Mouse (Mus musculus) MEL (cell line): ENCODE measurements around the gene Gm1527.

Experiments
- CTCF ChIP-seq, 3 experiments: IDR thresholded peaks in 2 of 3; conservative IDR thresholded peaks in 1 of 3; 2 replicates each; pipeline ENCODE4 v1.5.1; 2011 to 2012; ENCODE audit warnings: low read length in 3 of 3, low read depth in 2 of 3, mild to moderate bottlenecking in 2 of 3, improper control_type of control experiment in 1 of 3, inconsistent platforms in 1 of 3, mixed read lengths in 1 of 3, moderate library complexity in 1 of 3; ENCODE audit not compliant: control insufficient read depth in 1 of 3, insufficient read depth in 1 of 3, poor library complexity in 1 of 3, severe bottlenecking in 1 of 3
- ELF1 ChIP-seq: IDR thresholded peaks from 2 replicates; pipeline ENCODE4 v1.6.1; 2014; ENCODE audit warnings: low read depth, mild to moderate bottlenecking, inconsistent platforms, low read length, improper control_type of control experiment, moderate library complexity
- EP300 ChIP-seq, 2 experiments: IDR thresholded peaks; 2 replicates each; pipeline ENCODE4 v1.6.1; 2011; ENCODE audit warnings: improper control_type of control experiment in 2 of 2, low read length in 2 of 2, low read depth in 1 of 2, mild to moderate bottlenecking in 1 of 2
- ETS1 ChIP-seq: IDR thresholded peaks from 2 replicates; pipeline ENCODE4 v1.6.1; 2012; ENCODE audit warnings: low read depth, mild to moderate bottlenecking, inconsistent platforms, low read length, improper control_type of control experiment, moderate library complexity
- HCFC1 ChIP-seq: IDR thresholded peaks from 2 replicates; pipeline ENCODE4 v1.6.1; 2012; ENCODE audit warnings: low read depth, mild to moderate bottlenecking, inconsistent platforms, low read length, improper control_type of control experiment, moderate library complexity
- MXI1 ChIP-seq: IDR thresholded peaks from 2 replicates; pipeline ENCODE4 v1.6.1; 2011; ENCODE audit warnings: mild to moderate bottlenecking, low read depth, low read length, improper control_type of control experiment
- POLR2A ChIP-seq, 2 experiments: IDR thresholded peaks; 2 replicates each; pipeline ENCODE4 v1.6.1; 2011 to 2012; ENCODE audit warnings: low read length in 2 of 2, mild to moderate bottlenecking in 2 of 2, control low read depth in 1 of 2, improper control_type of control experiment in 1 of 2, low read depth in 1 of 2, moderate library complexity in 1 of 2; ENCODE audit not compliant: control insufficient read depth in 1 of 2, insufficient read depth in 1 of 2, poor library complexity in 1 of 2
- POLR2AphosphoS5 ChIP-seq: IDR thresholded peaks from 2 replicates; pipeline ENCODE4 v1.6.1; 2012; ENCODE audit warnings: low read depth, borderline replicate concordance, mild to moderate bottlenecking, inconsistent platforms, low read length, moderate library complexity, mixed read lengths
- SIN3A ChIP-seq: IDR thresholded peaks from 2 replicates; pipeline ENCODE4 v1.6.1; 2012; ENCODE audit warnings: low read length, improper control_type of control experiment, inconsistent platforms

DNA sequence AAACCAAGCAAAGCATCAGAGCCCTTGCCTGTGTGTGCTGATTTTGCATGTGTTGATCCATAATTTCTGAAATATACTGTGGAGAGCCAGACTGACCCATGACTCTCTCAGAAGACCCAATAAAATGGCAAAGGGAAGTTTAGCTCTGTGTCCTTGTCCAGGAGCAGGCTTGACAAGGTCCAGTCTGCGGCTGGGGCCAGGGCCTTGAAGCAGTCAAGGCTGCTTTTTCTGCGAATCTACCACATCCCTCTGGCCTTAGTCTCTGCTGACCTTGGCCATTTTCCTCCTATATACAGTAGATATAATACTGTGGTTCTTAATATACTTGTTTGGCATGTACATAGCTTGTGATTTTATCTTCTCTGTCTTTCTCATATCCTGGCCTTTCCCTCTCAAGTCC lies 73.5 kb downstream of the Gm1527 start:
- TF ChIP-seq HCFC1 (no peak), ETS1 (no peak), EP300 (IDR thresholded peaks at IDR 0.05; ENCODE audit: low read depth in 1 of 2, low read length in 2 of 2) (no peak), ELF1 (no peak), SIN3A (no peak), POLR2A (IDR thresholded peaks at IDR 0.05; ENCODE audit: control insufficient read depth in 1 of 2, insufficient read depth in 1 of 2, low read depth in 1 of 2, low read length in 2 of 2, poor library complexity in 1 of 2) (no peak), MXI1 (no peak), CTCF (IDR thresholded peaks at IDR 0.05 in 2 of 3, conservative IDR thresholded peaks at IDR 0.05 in 1 of 3; ENCODE audit: control insufficient read depth in 1 of 3, insufficient read depth in 1 of 3, low read depth in 2 of 3, low read length in 3 of 3, poor library complexity in 1 of 3, severe bottlenecking in 1 of 3) (no peak), POLR2AphosphoS5 (no peak)
